Mouse (Mus musculus) heart, adult 2 months (tissue): Measurements from ENCODE around the gene Ess2. TPM values are rescaled to one million over a fixed set of nuclear protein-coding genes. Genes with fewer than 3 reads are reported as not detected.
A peak's percentile ranks its signal among the peaks of the same experiment; 100 is the strongest.
"Not testable (repeated sequence)": the region's sequence is repeated elsewhere in the genome, so short reads cannot be mapped to it uniquely, and the experiment has no call there.

Source experiments
- DNase-seq, 2 experiments: peaks; one replicate each; pipeline ENCODE4 v3.0.0; 2021
- H3K27ac ChIP-seq: fragments of 200-600 bp; 2 replicates; pipeline ENCODE4 v1.8.1; 2022
- H3K27me3 ChIP-seq: fragments of 200-500 bp; 2 replicates; pipeline ENCODE4 v1.6.1; 2012; ENCODE audit warnings: mild to moderate bottlenecking, low read length, inconsistent platforms, mixed read lengths; ENCODE audit not compliant: control insufficient read depth, insufficient read depth
- H3K36me3 ChIP-seq: fragments of 200-500 bp; 2 replicates; pipeline ENCODE4 v1.6.1; 2012; ENCODE audit warnings: low read length, inconsistent platforms; ENCODE audit not compliant: control insufficient read depth, insufficient read depth
- H3K4me1 ChIP-seq: fragments of 200-500 bp; 2 replicates; pipeline ENCODE4 v1.6.1; 2011; ENCODE audit warnings: low read length; ENCODE audit not compliant: control insufficient read depth, insufficient read depth
- H3K4me3 ChIP-seq: fragments of 200-600 bp; 2 replicates; pipeline ENCODE4 v1.8.1; 2022
- H3K79me2 ChIP-seq: fragments of 200-500 bp; replicated peaks from 2 replicates; pipeline ENCODE4 v1.6.1; 2012; ENCODE audit warnings: mild to moderate bottlenecking, inconsistent platforms, low read length, moderate library complexity, mixed read lengths; ENCODE audit not compliant: control insufficient read depth, insufficient read depth
- H3K9ac ChIP-seq: fragments of 200-500 bp; 2 replicates; pipeline ENCODE4 v1.6.1; 2012; ENCODE audit warnings: low read depth, mild to moderate bottlenecking, control low read depth, inconsistent platforms, low read length, mixed read lengths
- CTCF ChIP-seq: fragments of 200-600 bp; IDR thresholded peaks from 2 replicates; pipeline ENCODE4 v1.8.1; 2022; ENCODE audit warnings: antibody characterized with exemption, mild to moderate bottlenecking, moderate library complexity
- EP300 ChIP-seq: fragments of 200-500 bp; IDR thresholded peaks from 2 replicates; pipeline ENCODE4 v1.6.1; 2011; ENCODE audit warnings: low read depth, low read length, control low read depth; ENCODE audit not compliant: insufficient read depth
- POLR2A ChIP-seq: fragments of 200-500 bp; IDR thresholded peaks from 2 replicates; pipeline ENCODE4 v1.6.1; 2011; ENCODE audit warnings: mild to moderate bottlenecking, low read depth, low read length, control low read depth; ENCODE audit not compliant: insufficient read depth
- WGBS: fragments of 180-500 bp; shearing (Covaris S2); methylation state at CpG from one replicate; pipeline ENCODE4 v1.1.7; 2018; 5-methylcytosine and 5-hydroxymethylcytosine counted together
- intact Hi-C: fragments of 180-260 bp; cut with DNase I; formaldehyde crosslinking; loops from one replicate; pipeline ENCODE4 v1.15.1; 2025
- long read RNA-seq: library from polyadenylated mRNA; stranded (forward); transcript quantifications from one replicate; pipeline ENCODE4 v2.0.0, GENCODE M21; 2021
- polyA plus RNA-seq: library from polyadenylated mRNA; depleted of rRNA; stranded (reverse); fragments of >200 nt; gene quantifications from 2 replicates; pipeline ENCODE4 v1.2.3, GENCODE M21; 2012; rRNA removed
- total RNA-seq, 2 experiments: library from RNA; stranded (reverse); gene quantifications; 2 replicates each; pipeline ENCODE4 v1.2.3; 2021

Gene Ess2
- 1 to 10 TPM; 8.0 to 8.3 TPM for total RNA-seq
- 11.4 and 12.6 TPM in 2 replicates for polyA plus RNA-seq
- long read RNA-seq, transcript Ess2-201 (10 exons, 2,821 nt), result major isoform, 6 of 9 reads
- long read RNA-seq, partial matches to known transcripts, result 1 of 9 reads
- long read RNA-seq, other reads (novel, unspliced or antisense), result 1 of 9 reads

DNA sequence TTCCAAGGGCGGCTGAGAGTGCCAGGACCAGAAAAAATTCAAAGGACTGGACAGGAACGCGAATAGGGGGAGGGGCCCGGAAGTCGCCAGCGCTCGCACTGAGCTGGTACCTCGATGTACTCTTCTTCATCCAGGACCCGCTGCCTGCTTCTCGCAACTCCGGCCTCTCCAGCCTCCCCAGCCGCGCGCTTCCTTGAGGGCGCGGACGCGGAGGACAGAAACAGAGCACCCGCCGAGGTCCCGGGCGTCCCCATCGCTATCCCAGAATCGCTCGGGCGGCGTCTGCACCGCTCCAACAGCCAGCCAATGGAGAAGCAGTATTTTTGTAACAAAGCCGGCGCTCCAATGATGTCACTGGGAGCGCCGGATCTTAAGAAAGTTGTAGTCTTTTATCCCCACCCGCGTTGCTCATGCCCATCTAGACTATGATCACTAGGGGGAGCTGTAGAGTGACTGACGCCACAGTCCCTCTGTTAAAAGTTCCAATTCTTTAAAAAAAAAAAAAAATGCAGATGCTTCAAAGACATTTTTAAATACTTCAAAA is at the start of gene Ess2:
Ess2 (minus strand) TSS at position 297 of the 544 bp plus-strand sequence.
- WGBS, result under 1% methylated on average over 35 of the region's 35 CpGs
- intact Hi-C loops, result loop anchor here (1.0 to 5.0 kb wide), 3 partner anchors 11 to 136 kb away; no protein-coding TSS in a partner anchor
- peak; percentile 90 to 94 for DNase-seq
- Histone ChIP-seq H3K4me1 (peaks cover 5% of the 10 kb centered on the region), H3K4me3 (peak within 1 kb of the TSS; percentile 59), H3K36me3 (no peaks in the 10 kb centered on the region), H3K27ac (peak within 1 kb of the TSS; percentile 79), H3K9ac (peak within 1 kb of the TSS; percentile 81), H3K27me3 (peaks cover 10% of the 10 kb centered on the region), H3K79me2 (no peaks in the 10 kb centered on the region)
- TF ChIP-seq CTCF, result peak; percentile 99
- TF ChIP-seq POLR2A, result peak; percentile 74
- 0 out of 2 replicates have a peak, but pooled peaks have one; percentile 21 for TF ChIP-seq EP300

DNA sequence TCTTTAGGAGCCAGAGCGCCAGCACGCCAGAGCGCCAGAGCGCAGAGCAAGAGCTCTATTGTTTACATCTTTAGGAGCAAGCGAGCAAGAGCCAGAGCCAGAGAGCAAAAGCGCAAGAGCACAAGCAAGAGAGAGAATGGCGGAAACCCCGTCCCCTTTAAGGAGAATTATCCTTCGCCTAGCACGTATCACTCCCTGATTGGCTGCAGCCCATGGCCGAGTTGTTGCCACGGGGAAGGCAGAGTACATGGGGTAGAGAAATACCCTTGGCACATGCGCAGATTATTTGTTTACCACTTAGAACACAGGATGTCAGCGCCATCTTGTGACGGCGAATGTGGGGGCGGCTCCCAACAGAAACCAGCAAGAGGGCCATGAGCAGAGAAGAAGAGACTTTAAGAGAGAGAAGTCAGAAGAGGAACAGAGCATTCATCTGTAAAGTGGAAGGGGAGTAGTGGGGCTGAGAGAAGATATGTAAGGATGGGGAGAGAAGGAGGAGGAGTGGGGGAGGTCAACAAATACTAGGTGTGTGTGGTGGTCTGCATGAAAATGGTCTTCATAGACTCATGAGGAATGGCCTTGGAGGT is 45.0 kb upstream of the Ess2 start:
- DNase-seq, H3K79me2 ChIP-seq, H3K4me1 ChIP-seq, H3K36me3 ChIP-seq, H3K27ac ChIP-seq, H3K4me3 ChIP-seq, intact Hi-C loops, H3K9ac ChIP-seq, H3K27me3 ChIP-seq: not testable (repeated sequence)
- 94% methylated on average over 17 of the region's 17 CpGs for WGBS

DNA sequence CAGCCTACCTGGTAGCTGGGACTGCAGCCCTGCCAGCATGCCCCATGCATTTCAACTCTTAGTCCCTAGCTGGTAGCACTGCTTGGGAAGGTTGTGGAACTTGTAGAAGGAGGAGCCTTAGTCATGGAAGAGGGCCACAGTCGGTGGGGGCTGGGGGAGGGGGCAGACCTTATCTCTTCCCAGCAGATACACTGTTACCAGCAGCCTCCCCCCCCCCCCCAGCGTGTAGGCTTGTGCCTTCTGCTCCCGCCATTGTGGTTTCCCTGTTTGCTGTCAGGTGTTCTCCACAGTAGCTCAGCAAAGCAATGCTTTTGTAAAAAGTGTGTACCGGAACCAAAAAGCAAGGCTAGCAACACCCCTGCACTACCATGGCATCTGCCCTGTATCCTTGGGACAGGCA is 40.5 kb upstream of the Ess2 start:
- Histone ChIP-seq H3K4me1 (no peaks in the 10 kb centered on the region), H3K27me3 (no peaks in the 10 kb centered on the region), H3K79me2 (no peaks in the 10 kb centered on the region), H3K4me3 (no peak overlapping the region), H3K36me3 (no peaks in the 10 kb centered on the region), H3K9ac (no peak overlapping the region), H3K27ac (no peak overlapping the region)
- TF ChIP-seq CTCF (no peak), EP300 (no peak), POLR2A (no peak)
- 67% methylated on average over 3 of the region's 4 CpGs for WGBS
- no peak for DNase-seq
- intact Hi-C loops, result no loop called here

DNA sequence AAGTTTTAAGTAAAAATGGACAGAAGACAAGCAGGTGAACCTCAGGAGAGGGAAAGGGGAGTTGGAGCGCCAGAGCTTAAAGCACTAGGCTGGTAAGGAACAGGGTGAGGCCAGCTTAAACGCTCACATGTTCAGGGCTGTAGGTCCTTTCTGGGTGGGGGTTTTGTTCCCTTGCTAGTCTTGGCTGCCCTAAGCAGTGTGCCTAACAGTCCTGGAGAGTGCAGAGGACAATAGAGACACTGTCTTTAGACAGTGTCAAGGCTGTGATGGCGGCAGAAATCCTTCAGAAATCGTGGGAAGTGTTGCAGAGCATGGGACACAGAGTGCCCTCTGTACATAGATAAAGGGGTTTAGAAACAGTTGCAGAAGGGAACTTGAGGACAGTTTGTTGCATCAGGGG is 38.9 kb upstream of the Ess2 start:
- intact Hi-C loops, result no loop called here
- no peak for TF ChIP-seq EP300
- H3K9ac ChIP-seq, result no peak overlapping the region
- DNase-seq, result no peak
- WGBS, result 61% methylated on average over 4 of the region's 4 CpGs
- no peaks in the 10 kb centered on the region for H3K36me3 ChIP-seq
- no peaks in the 10 kb centered on the region for H3K27me3 ChIP-seq
- H3K27ac ChIP-seq, result no peak overlapping the region
- no peaks in the 10 kb centered on the region for H3K79me2 ChIP-seq
- no peak overlapping the region for H3K4me3 ChIP-seq
- H3K4me1 ChIP-seq, result no peaks in the 10 kb centered on the region

DNA sequence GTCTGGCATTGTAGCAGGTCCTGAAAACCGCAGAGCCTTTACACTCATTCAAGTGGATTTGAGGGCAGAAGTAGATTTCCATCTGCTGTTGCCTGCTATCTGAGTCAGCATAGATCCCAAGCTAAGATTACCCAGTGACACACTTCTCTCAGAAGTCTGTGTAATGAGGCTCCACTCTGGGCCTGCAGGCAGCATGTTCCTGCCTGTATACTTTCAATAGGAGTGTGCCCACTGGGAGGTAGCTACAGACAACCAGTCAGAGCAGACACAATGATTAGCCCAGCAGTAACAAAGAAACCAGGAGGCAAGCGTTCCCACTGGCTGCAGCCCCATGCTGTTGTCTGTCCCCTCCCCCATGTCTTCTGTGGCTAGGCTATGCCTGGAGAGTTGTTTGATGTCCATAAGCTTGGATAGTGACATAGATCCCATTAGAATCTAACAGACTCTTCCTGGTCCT is 38.3 kb upstream of the Ess2 start:
- H3K4me3 ChIP-seq, result no peak overlapping the region
- H3K4me1 ChIP-seq, result no peaks in the 10 kb centered on the region
- TF ChIP-seq EP300, result no peak
- no peak for TF ChIP-seq CTCF
- TF ChIP-seq POLR2A, result no peak
- H3K36me3 ChIP-seq, result no peaks in the 10 kb centered on the region
- DNase-seq, result no peak
- no peaks in the 10 kb centered on the region for H3K27me3 ChIP-seq
- no peak overlapping the region for H3K27ac ChIP-seq
- intact Hi-C loops, result no loop called here
- H3K9ac ChIP-seq, result no peak overlapping the region
- H3K79me2 ChIP-seq, result no peaks in the 10 kb centered on the region
- 46% methylated on average over 2 of the region's 2 CpGs for WGBS

DNA sequence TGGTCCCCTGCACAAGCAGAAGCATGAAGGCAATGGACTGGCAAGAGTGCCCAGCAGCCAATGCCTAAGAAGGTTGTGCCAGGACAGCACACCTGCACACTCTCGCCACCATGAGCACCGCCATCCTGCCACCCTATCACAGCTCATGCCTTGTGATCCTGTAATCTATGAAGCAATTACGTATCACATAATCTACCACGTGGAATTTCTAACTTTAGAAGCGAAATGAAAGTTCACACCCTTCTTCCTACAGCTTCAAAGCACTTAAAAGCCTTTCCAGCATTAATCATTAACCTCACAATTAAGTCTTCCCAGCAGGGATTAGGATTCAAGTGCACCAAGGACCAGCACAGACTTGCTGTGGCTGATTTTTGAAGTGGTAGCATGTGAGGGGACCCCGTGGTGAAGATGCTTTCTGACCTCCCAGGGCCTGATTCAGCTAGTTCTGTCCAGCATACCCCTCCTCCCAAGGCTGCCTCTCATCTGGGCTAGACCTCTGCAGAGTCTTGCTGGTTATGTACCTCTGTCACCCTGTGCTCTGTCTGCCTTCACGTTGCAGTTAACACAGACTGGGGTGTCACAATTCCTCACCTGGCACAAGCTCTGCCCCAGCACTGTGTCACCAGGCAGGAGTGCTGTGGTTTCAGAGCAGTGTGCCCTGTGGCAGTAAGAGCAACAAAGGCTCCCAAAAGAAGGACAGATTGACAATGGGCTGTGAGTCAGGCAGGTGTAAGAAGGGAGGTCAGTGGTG is 34.1 kb upstream of the Ess2 start:
- Histone ChIP-seq H3K4me1 (no peaks in the 10 kb centered on the region), H3K27me3 (no peaks in the 10 kb centered on the region), H3K36me3 (no peaks in the 10 kb centered on the region), H3K4me3 (no peak overlapping the region), H3K79me2 (no peaks in the 10 kb centered on the region), H3K9ac (no peak overlapping the region), H3K27ac (no peak overlapping the region)
- WGBS, result 58% methylated on average over 7 of the region's 7 CpGs
- no peak for DNase-seq
- TF ChIP-seq EP300 (no peak), CTCF (no peak), POLR2A (no peak)
- intact Hi-C loops, result no loop called here
